In genomic region chr12:100586601-100587000, GRCm38 (mm10) we compare ENCODE assay signal across 10 mouse cellular contexts.
"Had no signal": no experiment of that assay in that cellular context is flagged by ENCODE, and none has a peak within 500 bp of the region (broad histone marks: within the 10 kb centered on the region; RNA-seq: fewer than 3 reads in every experiment).

No protein-coding gene starts in this region.

- DNase-seq: kidney, adult 11 months; kidney, adult 8-10 months; kidney, postnatal 10 days; kidney, postnatal 36 days; liver; lung, adult 18-20 months; lung, postnatal 10 days; lung, postnatal 36 days; right cerebral cortex, postnatal 14 days; thymus, postnatal 36 days had no signal
